25 mouse cellular contexts compared by ENCODE assay signal in genomic region chr16:49069256-49069963, GRCm38 (mm10). TPM values are rescaled to one million over a fixed set of nuclear protein-coding genes. Genes with fewer than 3 reads are reported as not detected.
DNase-seq lines count a peak whose midpoint lies in the region; ATAC-seq and TF ChIP-seq lines count a peak whose summit lies in the region.
"Had no signal": no experiment of that assay in that cellular context is flagged by ENCODE, and none has a peak within 500 bp of the region (broad histone marks: within the 10 kb centered on the region; RNA-seq: fewer than 3 reads in every experiment).

No protein-coding gene starts in this region.

- H3K4me2 ChIP-seq in forebrain, embryonic 14.5 days (ENCODE audit: low read length) = no peak overlapping the region
- H3K4me2 ChIP-seq in hindbrain, postnatal 0 days (ENCODE audit: low read depth, low read length) = no peak overlapping the region
- H3K4me2 ChIP-seq in intestine, postnatal 0 days (replicated peaks; ENCODE audit: low read depth) = no peak overlapping the region
- H3K4me2 ChIP-seq: embryonic facial prominence, embryonic 12.5 days; heart, embryonic 12.5 days; neural tube, embryonic 12.5 days had no signal

- TF ChIP-seq CTCF in hindbrain, postnatal 0 days (IDR thresholded peaks at IDR 0.05; ENCODE audit: low read depth) = no peak
- TF ChIP-seq CTCF in intestine, postnatal 0 days (IDR thresholded peaks at IDR 0.05; ENCODE audit: low read depth) = no peak

- intact Hi-C loops in left cerebral cortex, postnatal 4 days (cut with DNase I) = no loop called here
- intact Hi-C loops in left cerebral cortex, postnatal 36 days (cut with DNase I) = no loop called here

- H3K9me3 ChIP-seq in forebrain, embryonic 14.5 days (replicated peaks; ENCODE audit: control insufficient read depth, low read length) = no peaks in the 10 kb centered on the region
- H3K9me3 ChIP-seq in hindbrain, postnatal 0 days (ENCODE audit: low read length) = no peaks in the 10 kb centered on the region
- H3K9me3 ChIP-seq in intestine, postnatal 0 days (ENCODE audit: control insufficient read depth) = no peaks in the 10 kb centered on the region
- H3K9me3 ChIP-seq: embryonic facial prominence, embryonic 12.5 days; heart, embryonic 12.5 days; neural tube, embryonic 12.5 days had no signal

- H3K9ac ChIP-seq in forebrain, embryonic 14.5 days (ENCODE audit: low read length) = no peak overlapping the region
- no peak overlapping the region for H3K9ac ChIP-seq in hindbrain, postnatal 0 days (replicated peaks; ENCODE audit: low read length)
- no peak overlapping the region for H3K9ac ChIP-seq in intestine, postnatal 0 days (ENCODE audit: low read depth, low read length)
- H3K9ac ChIP-seq: embryonic facial prominence, embryonic 12.5 days; heart, embryonic 12.5 days; neural tube, embryonic 12.5 days had no signal

- no peak overlapping the region for H3K4me3 ChIP-seq in forebrain, embryonic 14.5 days (ENCODE audit: low read depth, low read length)
- H3K4me3 ChIP-seq in hindbrain, postnatal 0 days (ENCODE audit: low read length) = no peak overlapping the region
- H3K4me3 ChIP-seq in intestine, postnatal 0 days (ENCODE audit: low read depth, low read length) = no peak overlapping the region
- H3K4me3 ChIP-seq: embryonic facial prominence, embryonic 12.5 days; heart, embryonic 12.5 days; neural tube, embryonic 12.5 days had no signal

- no peaks in the 10 kb centered on the region for H3K27me3 ChIP-seq in forebrain, embryonic 14.5 days (replicated peaks; ENCODE audit: control insufficient read depth, insufficient read depth, low read length)
- no peaks in the 10 kb centered on the region for H3K27me3 ChIP-seq in hindbrain, postnatal 0 days (ENCODE audit: insufficient read depth, low read length)
- no peaks in the 10 kb centered on the region for H3K27me3 ChIP-seq in intestine, postnatal 0 days (replicated peaks; ENCODE audit: control insufficient read depth, insufficient read depth, low read length)
- H3K27me3 ChIP-seq: embryonic facial prominence, embryonic 12.5 days; heart, embryonic 12.5 days; neural tube, embryonic 12.5 days had no signal

- 64% methylated on average over 5 of the region's 5 CpGs for WGBS in forebrain, embryonic 14.5 days
- 44% methylated on average over 5 of the region's 5 CpGs for WGBS in hindbrain, postnatal 0 days
- 88% methylated on average over 5 of the region's 5 CpGs for WGBS in intestine, postnatal 0 days

- no peaks in the 10 kb centered on the region for H3K36me3 ChIP-seq in forebrain, embryonic 14.5 days (ENCODE audit: control insufficient read depth, insufficient read depth, low read length)
- no peaks in the 10 kb centered on the region for H3K36me3 ChIP-seq in hindbrain, postnatal 0 days (ENCODE audit: insufficient read depth, low read length)
- H3K36me3 ChIP-seq in intestine, postnatal 0 days (ENCODE audit: control insufficient read depth, insufficient read depth) = no peaks in the 10 kb centered on the region
- H3K36me3 ChIP-seq: embryonic facial prominence, embryonic 12.5 days; heart, embryonic 12.5 days; neural tube, embryonic 12.5 days had no signal

- peak; percentile 23 to 42 for DNase-seq in cerebellum, postnatal 10 days
- DNase-seq in cerebellum, adult 9-10 months = no peak
- DNase-seq in left cerebral cortex, postnatal 4 days = peak; percentile 16
- DNase-seq in left cerebral cortex, postnatal 36 days (ENCODE audit: low spot score in 2 of 2) = no peak
- DNase-seq in forebrain, embryonic 14.5 days (ENCODE audit: low spot score) = peak; percentile 50
- DNase-seq in hindbrain, postnatal 0 days (ENCODE audit: low spot score) = peak; percentile 18
- no peak for DNase-seq in urinary bladder, postnatal 36 days (ENCODE audit: low spot score in 2 of 2)
- DNase-seq: adrenal gland, adult 8-10 months; heart, postnatal 36 days; layer of hippocampus, postnatal 36 days; lung, adult 18-20 months; lung, postnatal 36 days; right cerebral cortex, adult 18-20 months; thymus, adult 2 months had no signal

- H3K27ac ChIP-seq in forebrain, embryonic 14.5 days (ENCODE audit: low read depth, low read length) = no peak overlapping the region
- no peak overlapping the region for H3K27ac ChIP-seq in hindbrain, postnatal 0 days
- H3K27ac ChIP-seq in intestine, postnatal 0 days (ENCODE audit: low read depth, low read length) = no peak overlapping the region
- H3K27ac ChIP-seq: embryonic facial prominence, embryonic 12.5 days; neural tube, embryonic 12.5 days had no signal

- peak; percentile 86 for ATAC-seq in forebrain, embryonic 14.5 days
- ATAC-seq in hindbrain, postnatal 0 days = peak; percentile 78
- ATAC-seq in intestine, postnatal 0 days = no peak
- ATAC-seq: intestine, embryonic 16.5 days had no signal

- no peaks in the 10 kb centered on the region for H3K4me1 ChIP-seq in forebrain, embryonic 14.5 days (ENCODE audit: control insufficient read depth, insufficient read depth, low read length)
- H3K4me1 ChIP-seq in hindbrain, postnatal 0 days (ENCODE audit: insufficient read depth, low read length) = no peaks in the 10 kb centered on the region
- no peaks in the 10 kb centered on the region for H3K4me1 ChIP-seq in intestine, postnatal 0 days (replicated peaks; ENCODE audit: control insufficient read depth, insufficient read depth, low read length)
- H3K4me1 ChIP-seq: embryonic facial prominence, embryonic 12.5 days; heart, embryonic 12.5 days; neural tube, embryonic 12.5 days had no signal

RNA-seq across cellular contexts. Expression of gene Myh15, which starts 12.1 kb away (rescaled TPM):
- total RNA-seq in left cerebral cortex, postnatal 4 days (2021) = under 1 TPM; 0.20 to 0.22 TPM
- under 1 TPM; 0.57 to 0.74 TPM for total RNA-seq in left cerebral cortex, postnatal 36 days (2021)
- 0.04 and 0.08 TPM in 2 replicates for polyA plus RNA-seq in forebrain, embryonic 14.5 days (2014; fragmentation: Nextera tagmentation; extraction: Ambion mirVana)
- 0.11 and 0.16 TPM in 2 replicates for total RNA-seq in hindbrain, postnatal 0 days (2014; rRNA removed)
- 0.06 and 0.10 TPM in 2 replicates for polyA plus RNA-seq in hindbrain, postnatal 0 days (2015; fragmentation: Nextera tagmentation; extraction: Ambion mirVana)
- polyA plus RNA-seq in intestine, postnatal 0 days (2015; fragmentation: Nextera tagmentation; extraction: Ambion mirVana) = not detected in 2 replicates
- total RNA-seq: adrenal gland, adult 8-10 months; common myeloid progenitor, adult 5-6 weeks; heart, postnatal 36 days; liver, adult 2 months; MEL had no signal
- polyA plus RNA-seq: gonadal fat pad, adult 2 months; intestine, embryonic 16.5 days; kidney, embryonic 16.5 days; liver, adult 2 months; stomach, embryonic 14.5 days had no signal

Comparison
In these comparisons a context has a peak if more than half of its experiments do, and no peak if none do; other contexts are left out.
1. DNase-seq: peak in cerebellum, postnatal 10 days (2 of 2), left cerebral cortex, postnatal 4 days (single experiment), forebrain, embryonic 14.5 days (single experiment) and hindbrain, postnatal 0 days (single experiment); none in cerebellum, adult 9-10 months (single experiment), left cerebral cortex, postnatal 36 days (0 of 2) and urinary bladder, postnatal 36 days (0 of 2).